Mouse (Mus musculus) heart, postnatal 25 days (tissue): ENCODE measurements around the gene Kcng3. TPM values are rescaled to one million over a fixed set of nuclear protein-coding genes. Genes with fewer than 3 reads are reported as not detected.

Experiments
- DNase-seq: peaks from one replicate; pipeline ENCODE4 v3.0.0; 2022; ENCODE audit warnings: low spot score
- intact Hi-C: fragments of 180-260 bp; cut with DNase I; formaldehyde crosslinking; loops from one replicate; pipeline ENCODE4 v1.15.1; 2025
- total RNA-seq, 2 experiments: library from RNA; stranded (reverse); gene quantifications; 2 replicates each; pipeline ENCODE4 v1.2.3; 2021

Kcng3 gene
- total RNA-seq = not detected

- intact Hi-C loops = loop anchor here (2.0 to 5.0 kb wide), 4 partner anchors 101 to 360 kb away; no protein-coding TSS in a partner anchor
- DNase-seq = no peak
Observed at GRCm38 (mm10) chr17:83631783-83632652, at the start of gene Kcng3. Gene Kcng3, minus strand, starts transcription at chr17:83631895.

- intact Hi-C loops = no loop called here
- DNase-seq = no peak
Observed at GRCm38 (mm10) chr17:83677370-83677769, 45.7 kb upstream of the Kcng3 start.

- intact Hi-C loops = no loop called here
- no peak for DNase-seq
Observed at GRCm38 (mm10) chr17:83672685-83673084, 41.0 kb upstream of the Kcng3 start.

GRCm38 (mm10) chr17:83667934-83668690 lies 36.4 kb upstream of the Kcng3 start:
- DNase-seq = no peak
- intact Hi-C loops = no loop called here

GRCm38 (mm10) chr17:83666597-83667287 lies 35.0 kb upstream of the Kcng3 start:
- no peak for DNase-seq
- intact Hi-C loops = no loop called here

- DNase-seq = no peak
- intact Hi-C loops = no loop called here
Observed at GRCm38 (mm10) chr17:83664761-83665160, 33.1 kb upstream of the Kcng3 start.

GRCm38 (mm10) chr17:83658943-83659342 lies 27.2 kb upstream of the Kcng3 start:
- DNase-seq = no peak
- intact Hi-C loops = no loop called here

- DNase-seq = no peak
- intact Hi-C loops = no loop called here
Observed at GRCm38 (mm10) chr17:83657375-83657774, 25.7 kb upstream of the Kcng3 start.

- no peak for DNase-seq
- intact Hi-C loops = no loop called here
Observed at GRCm38 (mm10) chr17:83655732-83656131, 24.0 kb upstream of the Kcng3 start.

GRCm38 (mm10) chr17:83654651-83655136 lies 23.0 kb upstream of the Kcng3 start:
- intact Hi-C loops = no loop called here
- DNase-seq = no peak

GRCm38 (mm10) chr17:83653635-83654034 lies 21.9 kb upstream of the Kcng3 start:
- intact Hi-C loops = no loop called here
- DNase-seq = no peak

- DNase-seq = no peak
- intact Hi-C loops = no loop called here
Observed at GRCm38 (mm10) chr17:83650932-83651682, 19.4 kb upstream of the Kcng3 start.

GRCm38 (mm10) chr17:83649986-83650385 lies 18.3 kb upstream of the Kcng3 start:
- intact Hi-C loops = loop anchor here (5.0 kb wide), 1 partner anchor 197 kb away; the partner anchor contains the start of gene Haao
- no peak for DNase-seq

GRCm38 (mm10) chr17:83647413-83647812 lies 15.7 kb upstream of the Kcng3 start:
- DNase-seq = no peak
- intact Hi-C loops = loop anchor here (5.0 kb wide), 1 partner anchor 200 kb away; the partner anchor contains the start of gene Haao

- intact Hi-C loops = loop anchor here (5.0 kb wide), 1 partner anchor 201 kb away; the partner anchor contains the start of gene Haao
Observed at GRCm38 (mm10) chr17:83646425-83647163, 14.9 kb upstream of the Kcng3 start.

GRCm38 (mm10) chr17:83645226-83645808 lies 13.6 kb upstream of the Kcng3 start:
- no peak for DNase-seq
- intact Hi-C loops = loop anchor here (2.0 to 5.0 kb wide), 2 partner anchors 87 to 202 kb away; partner anchors contain the start of gene Haao

More at GRCm38 (mm10) chr17:83646425-83647163, 14.9 kb upstream of the Kcng3 start:
- DNase-seq = no peak

- no peak for DNase-seq
- intact Hi-C loops = no loop called here
Observed at GRCm38 (mm10) chr17:83637393-83637792, 5.7 kb upstream of the Kcng3 start.

GRCm38 (mm10) chr17:83636443-83636842 lies 4.7 kb upstream of the Kcng3 start:
- no peak for DNase-seq
- intact Hi-C loops = no loop called here
